Mouse (Mus musculus): ENCODE results near the gene Ssr2.
"Not testable (repeated sequence)": the region's sequence is repeated elsewhere in the genome, so short reads cannot be mapped to it uniquely, and the experiment has no call there.

GRCm38 (mm10) chr3:88596547-88596946 is 20.9 kb downstream of the Ssr2 start:
- not testable (repeated sequence) for TF ChIP-seq CTCF (IDR thresholded peaks at IDR 0.05; ENCODE audit: extremely low read depth, insufficient read depth, insufficient read length, insufficient replicate concordance); POLR2A (IDR thresholded peaks at IDR 0.05; ENCODE audit: low read depth, low read length)
